Mouse (Mus musculus) layer of hippocampus, postnatal 10 days (tissue): ENCODE measurements at regions not wholly inside any gene's neighbourhood (a gene's known extent, or its start where the extent isn't known, plus 50 kb on each side); places are given as distances from the start of the nearest gene placed in this dataset.

ENCODE experiments used
- DNase-seq, 2 experiments: peaks; one replicate each; pipeline ENCODE4 v3.0.0; 2021; ENCODE audit warnings: low spot score in 2 of 2

GRCm38 (mm10) chr1:186572651-186573050 lies 133.1 kb downstream of the Tgfb2 start:
- no peak for DNase-seq

GRCm38 (mm10) chr1:186572092-186572491 lies 133.7 kb downstream of the Tgfb2 start:
- no peak for DNase-seq

GRCm38 (mm10) chr1:186568496-186568895 lies 137.3 kb downstream of the Tgfb2 start:
- DNase-seq: no peak

- no peak for DNase-seq
These were observed 137.7 kb downstream of the Tgfb2 start for GRCm38 (mm10) chr1:186568076-186568475.

GRCm38 (mm10) chr1:186567136-186567826 lies 138.5 kb downstream of the Tgfb2 start:
- no peak for DNase-seq

DNA sequence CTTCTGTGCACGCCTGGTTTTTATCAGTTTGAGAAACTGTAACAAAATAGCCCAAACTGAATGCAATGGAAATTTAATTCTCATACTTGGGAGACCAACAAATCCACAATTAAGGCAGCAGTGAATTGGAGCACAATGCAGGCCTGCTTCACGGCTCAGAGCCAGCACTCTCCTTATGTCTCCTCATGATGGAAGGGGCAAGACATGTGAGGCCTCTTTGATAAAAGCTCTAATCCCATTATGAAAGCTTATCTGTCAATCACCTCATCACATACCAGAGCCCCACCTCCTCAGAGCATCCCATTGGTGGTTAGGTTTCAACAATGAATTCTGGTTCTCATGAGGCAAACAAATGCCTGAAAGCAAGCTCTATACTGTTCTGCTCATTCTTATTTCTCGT lies 143.8 kb downstream of the Tgfb2 start:
- no peak for DNase-seq

DNA sequence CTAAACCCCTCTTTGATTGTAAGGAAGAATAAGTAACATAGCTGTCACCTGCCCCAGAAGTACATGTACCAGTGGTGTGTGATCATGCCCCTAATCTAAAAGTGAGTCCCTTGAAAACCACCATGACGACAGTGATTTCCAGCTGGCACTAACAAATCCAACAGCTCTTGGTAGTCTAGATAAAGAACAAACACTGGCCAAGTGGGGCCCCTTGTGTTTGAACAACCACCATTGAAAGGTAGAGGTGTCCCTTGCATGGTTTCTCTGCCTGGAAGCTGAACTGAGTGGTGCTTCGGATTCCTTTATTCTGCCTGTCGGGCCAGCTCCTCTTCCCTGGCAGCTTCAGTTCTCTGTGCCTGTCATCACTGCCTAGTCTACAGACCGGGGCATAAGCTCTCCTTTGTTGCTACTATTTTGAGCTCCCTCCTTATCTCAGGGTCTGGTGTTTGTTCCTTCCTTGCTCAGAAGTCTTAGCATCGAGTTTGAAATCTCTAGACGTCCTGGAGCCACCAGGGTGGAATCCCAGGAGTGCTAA lies 150.3 kb downstream of the Tgfb2 start:
- no peak for DNase-seq

DNA sequence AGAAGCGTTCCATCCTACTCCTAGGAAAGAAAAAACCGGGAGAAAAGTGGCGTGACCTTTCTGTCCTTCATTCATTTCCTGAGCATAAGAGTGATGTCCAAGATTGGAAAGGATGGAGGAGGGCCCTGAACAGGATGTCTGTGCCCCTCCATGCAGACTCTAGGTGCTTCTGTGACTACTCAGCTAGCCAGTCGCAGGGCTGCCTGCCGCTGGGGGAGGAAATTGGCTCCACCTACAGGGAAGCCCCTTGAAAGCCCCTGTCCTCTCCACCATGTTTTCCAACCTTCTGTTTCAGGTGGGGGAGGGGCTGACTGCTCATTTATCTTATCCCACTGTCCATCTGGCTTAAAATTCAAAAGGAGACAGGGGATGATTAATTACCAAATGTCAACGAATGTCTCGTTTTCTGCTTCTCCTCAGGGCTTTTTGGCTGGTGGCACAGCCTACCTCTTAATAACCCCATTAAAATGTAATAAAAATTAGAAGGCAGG lies 151.2 kb downstream of the Tgfb2 start:
- DNase-seq: peak; percentile 11 to 32

DNA sequence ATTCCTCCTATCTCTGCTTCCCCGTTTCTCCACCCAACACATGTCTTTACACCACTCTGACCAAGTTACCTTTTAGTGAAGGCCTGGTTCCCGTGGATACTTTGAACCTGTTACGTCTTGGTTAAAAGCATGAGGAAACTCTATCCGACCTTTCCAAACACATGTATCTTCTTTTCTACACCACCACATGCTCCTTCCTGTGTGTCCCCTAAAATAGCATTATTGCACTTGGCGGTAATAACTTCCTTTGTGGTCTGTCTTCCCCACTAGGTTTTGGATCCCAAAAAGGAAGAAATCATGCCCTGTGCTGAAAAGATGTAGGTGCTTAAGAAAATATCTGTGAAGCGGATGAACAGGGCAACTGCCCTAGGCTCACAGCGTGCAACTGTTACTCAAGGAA lies 153.1 kb downstream of the Tgfb2 start:
- DNase-seq: no peak

DNA sequence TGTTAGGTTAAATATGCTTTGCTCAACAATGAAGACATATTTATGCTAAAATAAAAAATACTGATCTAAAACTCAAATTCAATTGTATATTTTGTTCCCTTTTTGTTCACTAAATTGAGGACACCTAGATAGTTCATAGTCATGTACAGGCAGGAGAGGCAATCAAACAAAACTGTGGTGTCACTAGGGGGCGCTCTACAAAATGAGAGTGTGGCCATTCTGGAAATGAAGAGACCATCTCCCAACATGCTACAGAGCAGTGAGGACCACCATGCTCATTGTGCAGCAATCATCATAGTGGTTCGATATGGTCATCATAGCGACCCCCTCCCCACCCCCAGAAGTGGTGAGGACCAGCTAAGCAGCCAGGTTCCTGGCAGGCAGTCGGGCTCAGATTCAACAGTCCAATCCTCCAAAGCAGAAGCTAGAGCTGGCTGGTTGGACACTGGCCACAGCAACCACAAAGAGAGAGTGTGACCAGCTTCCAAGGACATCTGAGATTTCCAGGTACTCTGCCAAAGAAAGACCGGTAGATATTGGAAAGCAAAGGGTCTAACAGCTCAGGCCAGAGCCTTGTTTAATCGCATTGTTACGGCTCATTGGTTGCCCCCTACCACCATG lies 155.4 kb downstream of the Tgfb2 start:
- peak; percentile 41 to 64 for DNase-seq

- no peak for DNase-seq
These were observed 156.6 kb downstream of the Tgfb2 start for GRCm38 (mm10) chr1:186549207-186549606.

DNA sequence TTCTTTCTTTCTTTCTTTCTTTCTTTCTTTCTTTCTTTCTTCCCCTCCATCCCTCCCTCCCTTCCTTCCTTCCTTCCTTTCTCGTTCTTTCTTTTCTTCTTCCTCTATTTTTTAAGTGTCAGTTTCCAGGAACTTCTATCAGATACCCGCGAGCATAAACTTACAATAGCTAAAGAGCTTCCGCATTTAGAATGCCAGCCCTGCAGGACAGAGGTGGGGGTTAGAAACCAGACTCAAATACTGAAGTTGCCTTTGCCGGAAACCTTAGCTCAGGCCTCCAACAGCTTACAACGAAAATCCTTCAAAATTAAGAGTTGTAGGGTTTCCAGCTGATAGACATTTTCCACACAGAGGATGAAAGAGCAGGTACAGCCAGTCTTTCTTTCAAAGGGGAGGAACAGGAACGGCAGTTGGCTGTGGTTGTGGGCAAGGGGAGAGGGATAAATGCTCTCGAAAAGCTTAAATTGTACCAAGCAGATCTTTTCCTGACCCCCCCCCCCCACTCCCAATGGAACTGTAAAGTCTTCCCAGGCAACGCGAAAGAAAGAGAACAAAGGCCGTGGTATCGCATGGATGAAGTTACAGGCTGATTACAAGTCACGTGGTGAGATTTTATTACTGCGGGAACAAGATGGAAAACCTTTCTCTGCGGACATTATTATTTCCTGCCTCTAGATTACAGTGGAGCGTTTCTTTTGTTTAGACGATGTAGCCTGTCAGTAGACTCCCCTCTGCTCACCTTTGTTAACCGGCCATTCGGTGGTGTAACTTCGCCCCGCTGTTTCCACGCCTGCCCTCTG lies 159.2 kb downstream of the Tgfb2 start:
- no peak for DNase-seq

- DNase-seq: no peak
These were observed 165.7 kb downstream of the Tgfb2 start for GRCm38 (mm10) chr1:186540070-186540469.

GRCm38 (mm10) chr1:186538233-186538632 lies 167.6 kb downstream of the Tgfb2 start:
- no peak for DNase-seq

DNA sequence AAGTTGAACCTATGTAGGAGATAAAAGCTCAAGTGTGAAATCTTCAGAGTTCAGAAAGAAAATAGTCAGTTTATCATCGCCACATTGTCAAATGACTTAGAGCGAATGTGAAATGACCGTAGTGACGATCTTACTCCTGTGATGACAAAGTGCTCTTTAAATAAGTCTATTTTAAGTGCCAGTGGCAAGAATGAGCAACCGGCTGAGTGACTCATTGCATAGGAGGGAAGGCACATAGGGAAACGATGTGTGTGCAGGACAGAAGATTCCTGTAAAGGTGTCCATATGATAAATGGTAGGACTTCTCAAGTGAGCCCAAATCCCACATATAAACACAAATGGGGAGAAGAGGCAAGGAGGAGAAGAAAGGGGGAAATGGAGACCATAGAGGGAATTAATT lies 189.8 kb downstream of the Tgfb2 start:
- no peak for DNase-seq

GRCm38 (mm10) chr1:186515071-186515470 lies 190.7 kb downstream of the Tgfb2 start:
- DNase-seq: no peak

DNA sequence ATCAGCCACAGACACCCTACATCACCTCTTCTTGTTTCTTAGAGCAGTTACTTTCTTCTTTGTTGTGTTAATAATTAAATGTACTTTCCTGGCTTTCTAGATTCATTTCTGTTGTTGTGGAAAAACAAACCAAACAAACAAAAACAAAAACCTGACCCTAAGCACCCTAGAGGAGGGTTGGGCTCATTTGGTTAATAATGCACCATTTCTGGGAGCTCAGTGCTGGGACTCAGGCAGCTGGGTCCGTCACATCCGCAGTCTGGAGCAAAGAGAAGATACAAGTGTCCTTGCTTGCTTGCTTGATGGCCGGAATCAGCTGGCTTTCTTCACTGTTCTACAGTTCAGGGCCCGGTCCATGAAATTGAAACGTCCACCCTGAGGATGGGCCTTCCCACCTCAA lies 191.9 kb downstream of the Tgfb2 start:
- no peak for DNase-seq

- no peak for DNase-seq
These were observed 195.3 kb downstream of the Tgfb2 start for GRCm38 (mm10) chr1:186510531-186510930.

DNA sequence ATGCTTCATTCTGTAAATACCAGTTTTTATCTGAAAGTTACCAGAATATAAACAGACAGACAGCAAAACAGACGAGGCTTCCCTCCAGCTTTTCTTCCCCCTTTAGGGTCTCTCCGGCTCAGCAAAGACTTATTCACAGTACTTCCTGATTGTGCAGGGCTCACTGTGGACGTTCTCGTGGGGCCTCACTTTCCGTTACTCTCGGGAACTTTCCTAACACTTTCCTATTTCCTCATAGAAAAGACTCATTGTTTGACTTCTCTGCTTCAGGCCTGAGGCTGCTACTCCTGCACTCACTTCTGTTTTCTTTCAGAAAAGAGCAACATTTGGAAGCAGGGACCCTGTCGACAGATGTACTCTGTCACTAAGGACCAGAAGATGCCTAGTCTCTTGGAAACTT lies 197.4 kb downstream of the Tgfb2 start:
- no peak for DNase-seq

DNA sequence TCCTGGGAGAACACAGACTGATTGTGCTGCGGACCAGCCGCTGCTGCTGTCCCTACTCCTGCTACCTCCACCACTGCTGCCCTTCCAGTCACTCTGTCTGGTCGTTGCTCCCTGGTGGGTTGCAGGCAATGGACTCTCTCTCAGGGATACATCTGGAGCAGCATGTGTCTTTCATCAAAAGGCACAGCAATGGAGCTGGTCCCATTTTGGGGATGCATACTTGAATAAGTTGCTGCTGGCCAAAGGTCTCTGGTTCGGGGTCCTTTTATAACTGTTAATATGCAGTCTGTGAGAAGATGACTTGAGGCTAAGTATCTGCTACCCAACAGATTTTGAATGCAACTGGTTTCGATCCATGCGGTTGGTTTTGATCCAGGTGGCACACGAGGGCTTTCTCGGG lies 197.8 kb downstream of the Tgfb2 start:
- no peak for DNase-seq

DNA sequence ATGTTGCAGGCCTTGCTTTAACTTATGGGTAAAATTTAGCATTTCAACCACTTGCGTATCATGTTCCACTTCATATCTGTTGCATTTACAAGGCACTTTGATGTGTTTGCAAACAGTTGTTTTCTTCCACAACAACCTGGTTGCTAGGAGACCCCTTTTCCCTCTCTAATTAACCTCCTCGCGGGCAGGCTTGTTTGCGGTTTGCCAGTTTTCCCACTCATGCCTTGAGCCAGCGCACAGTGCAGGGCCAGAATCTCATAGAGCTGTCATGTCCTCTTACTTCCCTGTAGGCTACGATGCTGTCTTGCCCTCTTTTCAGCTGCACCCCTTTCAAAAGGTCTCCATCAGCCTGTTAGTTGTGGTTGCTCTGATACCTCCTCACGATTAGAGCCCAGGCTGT lies 199.3 kb downstream of the Tgfb2 start:
- peak in 1 of 2 experiments; percentile 15 for DNase-seq

- no peak for DNase-seq
These were observed 199.9 kb downstream of the Tgfb2 start for GRCm38 (mm10) chr1:186505912-186506311.
